Mouse (Mus musculus) stomach, postnatal 0 days (tissue): Measurements from ENCODE around the gene Gm30083. TPM values are rescaled to one million over a fixed set of nuclear protein-coding genes. Genes with fewer than 3 reads are reported as not detected.
A peak's percentile ranks its signal among the peaks of the same experiment; 100 is the strongest.

ENCODE experiments used
- ATAC-seq: fragments of 200-750 bp; cut with Nextera tagmentation; 2 replicates; pipeline ENCODE4 v1.8.0; 2017; ENCODE audit not compliant: low FRiP score, low TSS enrichment
- DNase-seq: peaks from one replicate; pipeline ENCODE4 v3.0.0-alpha.2; 2016; ENCODE audit warnings: low spot score
- H3K27ac ChIP-seq: fragments of 300-500 bp; sonication (generic); replicated peaks from 2 replicates; pipeline ENCODE4 v1.5.1; 2014; ENCODE audit warnings: mild to moderate bottlenecking, control low read depth
- H3K27me3 ChIP-seq: fragments of 300-500 bp; sonication (generic); 2 replicates; pipeline ENCODE4 v1.6.1; 2014; ENCODE audit warnings: low read length; ENCODE audit not compliant: control insufficient read depth, insufficient read depth
- H3K36me3 ChIP-seq: fragments of 300-500 bp; sonication (generic); 2 replicates; pipeline ENCODE4 v1.6.1; 2014; ENCODE audit warnings: low read length, mixed read lengths; ENCODE audit not compliant: control insufficient read depth, insufficient read depth
- H3K4me1 ChIP-seq: fragments of 300-500 bp; sonication (generic); replicated peaks from 2 replicates; pipeline ENCODE4 v1.6.1; 2014; ENCODE audit warnings: antibody characterized with exemption; ENCODE audit not compliant: control insufficient read depth, insufficient read depth
- H3K4me2 ChIP-seq: fragments of 300-500 bp; sonication (generic); replicated peaks from 2 replicates; pipeline ENCODE4 v1.6.1; 2014; ENCODE audit warnings: low read depth, mild to moderate bottlenecking, control low read depth, moderate library complexity
- H3K4me3 ChIP-seq: fragments of 300-500 bp; sonication (generic); 2 replicates; pipeline ENCODE4 v1.5.1; 2014; ENCODE audit warnings: low read depth, low read length, control low read depth
- H3K9ac ChIP-seq: fragments of 300-500 bp; sonication (generic); 2 replicates; pipeline ENCODE4 v1.6.1; 2014; ENCODE audit warnings: mild to moderate bottlenecking, low read length, control low read depth, mixed read lengths
- H3K9me3 ChIP-seq: fragments of 300-500 bp; sonication (generic); 2 replicates; pipeline ENCODE4 v1.6.1; 2016; ENCODE audit warnings: low read length; ENCODE audit not compliant: control insufficient read depth
- CTCF ChIP-seq: IDR thresholded peaks from 2 replicates; pipeline ENCODE4 v1.5.1; 2016; ENCODE audit warnings: antibody characterized with exemption, low read depth, mild to moderate bottlenecking, moderate library complexity
- EP300 ChIP-seq: optimal IDR thresholded peaks from 2 replicates; pipeline ENCODE3; 2016; ENCODE audit warnings: antibody characterized with exemption
- WGBS: fragments of 180-500 bp; shearing (Covaris S2); extraction: QIAGEN DNeasy Blood & Tissue Kit; methylation state at CpG from one replicate; pipeline ENCODE4 v1.1.7; 2014; 5-methylcytosine and 5-hydroxymethylcytosine counted together
- polyA plus RNA-seq: library from polyadenylated mRNA; unstranded; fragments of >200 nt; fragmentation: Nextera tagmentation; extraction: Ambion mirVana; gene quantifications from 2 replicates; pipeline ENCODE4 v1.2.1, GENCODE M21; 2015

The Gm30083 gene
- polyA plus RNA-seq, 1 experiment from 2014 or later: not detected

GRCm38 (mm10) chr14:33940739-33941138 is 74.2 kb downstream of the Gm30083 start, which contains the start of gene Gdf2:
TSS of gene Gdf2 (plus strand) at chr14:33941039.
- H3K36me3 ChIP-seq: no peaks in the 10 kb centered on the region
- no peak within 1 kb of the TSS for H3K9ac ChIP-seq
- no peak within 1 kb of the TSS for H3K27ac ChIP-seq
- no peaks in the 10 kb centered on the region for H3K4me1 ChIP-seq
- H3K27me3 ChIP-seq: no peaks in the 10 kb centered on the region
- DNase-seq (no peak), ATAC-seq (no peak)
- H3K4me2 ChIP-seq: no peak within 1 kb of the TSS
- no peaks in the 10 kb centered on the region for H3K9me3 ChIP-seq
- no peak within 1 kb of the TSS for H3K4me3 ChIP-seq
- TF ChIP-seq EP300: no peak
- no peak for TF ChIP-seq CTCF
- 57% methylated on average over 8 of the region's 8 CpGs for WGBS

- H3K4me2 ChIP-seq: peak overlapping the region; percentile 29; the same call in 1 of the 2 replicates
- H3K9me3 ChIP-seq: no peaks in the 10 kb centered on the region
- H3K9ac ChIP-seq: 0 out of 2 replicates have a peak overlapping the region, but pooled peaks have one; percentile 35
- no peak overlapping the region for H3K27ac ChIP-seq
- H3K4me3 ChIP-seq: 0 out of 2 replicates have a peak overlapping the region, but pooled peaks have one; percentile 6
- WGBS: 33% methylated on average over 9 of the region's 9 CpGs
- H3K36me3 ChIP-seq: no peaks in the 10 kb centered on the region
- no peaks in the 10 kb centered on the region for H3K4me1 ChIP-seq
- no peaks in the 10 kb centered on the region for H3K27me3 ChIP-seq
- no peak for TF ChIP-seq EP300
- TF ChIP-seq CTCF: peak; percentile 89
- ATAC-seq: no peak
- peak; percentile 77 for DNase-seq
These were observed 75.9 kb downstream of the Gm30083 start for GRCm38 (mm10) chr14:33939117-33939516.

Other genes with a start within 250 kb of the Gm30083 start
- 2.0 and 2.2 TPM in 2 replicates for gene Gdf10, start 91.6 kb downstream of the Gm30083 start, polyA plus RNA-seq
- gene Gdf2, start 74.1 kb downstream of the Gm30083 start, polyA plus RNA-seq: 0.02 and 0.07 TPM in 2 replicates
- gene Rbp3, start 61.2 kb downstream of the Gm30083 start, polyA plus RNA-seq: 0.01 TPM in 1 of 2 replicates, not detected in the other
- gene Zfp488, start 36.4 kb downstream of the Gm30083 start, polyA plus RNA-seq: 0.04 TPM in 1 of 2 replicates, not detected in the other
- gene Gm5460, start 1.6 kb upstream of the Gm30083 start, polyA plus RNA-seq: not detected in 2 replicates
- not detected in 2 replicates for gene Antxrl, start 37.5 kb upstream of the Gm30083 start, polyA plus RNA-seq
- gene Anxa8, start 70.8 kb upstream of the Gm30083 start, polyA plus RNA-seq: 65.7 and 66.2 TPM in 2 replicates
- gene A630023A22Rik, start 87.6 kb upstream of the Gm30083 start, polyA plus RNA-seq: 0.15 and 0.24 TPM in 2 replicates
- 0.22 and 0.24 TPM in 2 replicates for gene Npy4r, start 137.3 kb upstream of the Gm30083 start, polyA plus RNA-seq
- gene Gprin2, start 186.5 kb upstream of the Gm30083 start, polyA plus RNA-seq: 0.12 and 0.46 TPM in 2 replicates
- gene Syt15, start 204.4 kb upstream of the Gm30083 start, polyA plus RNA-seq: 1.0 and 1.5 TPM in 2 replicates